Mouse (Mus musculus) urinary bladder, adult 18-20 months (tissue): ENCODE measurements around the gene Mrpl36.

Source experiments
- DNase-seq, 2 experiments: peaks; one replicate each; pipeline ENCODE4 v3.0.0; 2022; ENCODE audit warnings: low spot score in 2 of 2, mixed read lengths in 2 of 2

The Mrpl36 gene

GRCm38 (mm10) chr13:73327827-73328698 is at the start of gene Mrpl36, which contains the start of gene Ndufs6:
Gene Mrpl36, plus strand, starts transcription at chr13:73328513.
Gene Ndufs6, minus strand, starts transcription at chr13:73328542.
- peak; percentile 86 to 88 for DNase-seq

- DNase-seq, result no peak
These were observed 49.1 kb upstream of the Mrpl36 start for GRCm38 (mm10) chr13:73279196-73279595.

GRCm38 (mm10) chr13:73282407-73282806 is 45.9 kb upstream of the Mrpl36 start:
- DNase-seq, result no peak

DNA sequence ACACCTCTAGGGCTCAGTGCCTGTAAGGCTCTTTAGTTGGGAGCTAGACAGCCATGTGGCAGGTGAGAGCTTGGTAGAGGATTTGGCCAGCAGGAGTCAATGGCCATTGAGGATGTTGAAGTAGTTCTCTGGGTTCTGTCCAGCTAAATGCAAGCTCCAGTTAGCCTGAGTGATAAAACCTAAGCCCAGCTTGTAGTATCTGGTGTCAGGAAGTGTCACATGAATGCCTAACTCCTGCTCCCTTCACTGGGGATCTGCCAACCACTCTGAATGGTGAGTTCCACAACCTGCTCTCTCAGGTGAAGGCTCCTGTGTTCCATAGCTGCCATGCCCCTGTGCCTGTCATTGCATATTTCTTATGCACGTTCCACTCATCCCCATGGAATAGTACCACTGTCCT is 44.8 kb upstream of the Mrpl36 start:
- DNase-seq, result no peak

DNA sequence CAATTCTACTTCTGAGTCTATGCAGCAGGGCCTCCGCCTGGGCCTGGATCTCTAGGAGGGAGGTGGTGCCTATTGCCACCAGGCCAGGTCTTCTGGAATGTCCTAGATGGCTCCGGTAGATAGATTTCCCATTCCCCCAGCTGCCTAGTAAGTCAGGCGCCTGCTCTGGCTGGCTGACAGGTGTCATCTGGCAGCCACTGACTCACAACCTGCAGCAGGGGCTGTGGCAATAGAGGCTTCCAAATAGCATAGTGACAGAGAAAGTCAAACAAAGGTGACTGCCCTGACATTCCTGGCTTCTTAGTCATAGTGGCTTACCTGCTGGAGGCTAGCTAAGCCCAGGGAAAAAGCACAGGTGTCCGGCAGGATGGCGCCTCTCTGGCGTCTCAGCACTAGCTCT is 38.1 kb upstream of the Mrpl36 start:
- DNase-seq, result peak; percentile 17 to 40

GRCm38 (mm10) chr13:73291102-73291501 is 37.2 kb upstream of the Mrpl36 start:
- DNase-seq, result no peak

GRCm38 (mm10) chr13:73298717-73299116 is 29.6 kb upstream of the Mrpl36 start:
- no peak for DNase-seq

DNA sequence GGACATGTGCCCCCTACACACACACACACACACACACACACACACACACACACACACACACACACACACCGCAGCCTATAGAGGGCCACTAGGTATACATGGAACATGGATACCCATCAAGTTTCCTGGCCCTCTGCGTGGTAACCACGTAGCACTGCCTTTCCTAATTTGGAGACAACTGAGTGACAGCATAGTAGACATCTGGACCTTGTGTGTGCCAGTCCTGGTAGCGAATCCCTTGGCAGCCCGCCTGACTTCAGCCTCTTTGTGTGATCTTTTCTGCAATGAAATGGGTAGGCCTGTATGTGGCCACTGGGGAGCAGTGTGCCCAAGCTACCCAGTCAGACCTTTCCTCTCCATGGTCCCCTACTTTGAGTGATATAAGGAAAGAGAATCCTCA is 29.0 kb upstream of the Mrpl36 start:
- no peak for DNase-seq

GRCm38 (mm10) chr13:73304729-73305128 is 23.6 kb upstream of the Mrpl36 start:
- no peak for DNase-seq

DNA sequence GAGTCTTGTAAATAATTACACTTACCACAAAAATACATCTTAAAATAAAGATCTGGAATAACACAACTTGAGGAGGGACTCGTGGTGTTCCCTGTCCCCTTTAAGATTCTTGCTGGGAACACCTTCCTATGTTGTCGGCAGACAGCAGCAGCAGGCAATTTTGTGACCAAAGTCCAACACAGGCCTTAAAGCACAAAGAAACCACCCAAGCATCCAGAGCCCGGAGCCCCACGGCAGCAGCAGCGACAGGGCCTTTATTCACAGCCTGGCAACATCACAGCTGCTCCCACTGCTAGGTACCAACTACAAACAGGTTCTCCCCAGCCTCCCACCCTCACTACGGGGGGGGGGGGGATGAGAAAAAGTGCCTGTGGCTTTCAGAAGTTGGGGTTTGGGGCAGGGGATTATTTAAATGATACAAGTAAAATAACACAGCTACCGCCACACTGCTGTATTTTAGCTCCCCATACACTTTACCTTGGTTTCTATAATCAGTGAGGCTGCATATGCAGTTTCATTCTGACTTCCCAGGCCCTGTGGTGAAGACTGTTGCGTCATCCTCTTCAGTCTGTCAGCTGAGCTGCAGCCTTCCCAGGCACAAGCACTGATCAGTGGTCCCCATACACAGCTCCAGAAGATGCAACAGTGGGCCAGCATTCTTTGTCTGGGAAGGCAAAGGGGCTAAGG is 22.8 kb upstream of the Mrpl36 start:
- no peak for DNase-seq

DNA sequence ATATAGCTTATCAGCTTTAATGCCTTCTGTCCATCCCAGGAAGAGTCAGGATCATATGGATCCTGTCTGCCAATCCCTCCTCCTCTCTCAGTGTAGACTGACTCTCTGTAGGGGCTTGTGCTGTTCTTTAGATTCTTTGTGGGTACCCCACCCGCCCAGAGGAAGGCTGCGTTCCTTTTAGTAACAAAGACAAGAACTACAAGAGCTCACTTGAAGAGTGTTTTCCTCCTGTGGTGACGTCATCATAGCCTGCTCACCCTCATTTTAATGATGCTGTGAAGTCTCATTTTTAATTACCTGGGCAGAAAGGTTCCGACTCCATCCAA is 22.3 kb upstream of the Mrpl36 start:
- no peak for DNase-seq

DNA sequence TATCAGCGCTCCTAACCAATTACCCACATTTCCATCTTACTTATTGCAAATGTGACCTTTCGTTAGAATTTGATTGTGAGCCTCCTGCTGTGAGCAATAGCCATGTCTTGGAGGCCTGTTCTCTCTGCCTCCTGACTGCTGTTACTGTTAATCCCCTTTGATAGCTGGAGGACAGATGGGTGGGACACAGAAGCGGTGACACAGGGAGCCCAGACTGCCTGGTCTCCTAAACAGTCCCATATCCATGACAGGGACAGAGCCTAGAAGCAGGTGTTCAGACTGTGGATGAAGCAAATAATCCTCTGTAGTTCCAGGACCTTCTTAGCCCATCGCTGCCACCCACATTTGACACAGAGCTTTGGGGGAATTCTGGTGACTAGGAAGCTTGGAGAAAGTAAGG is 21.9 kb upstream of the Mrpl36 start:
- DNase-seq, result no peak

- DNase-seq, result peak in 1 of 2 experiments; percentile 34
These were observed 18.0 kb upstream of the Mrpl36 start for GRCm38 (mm10) chr13:73310183-73310929.

- DNase-seq, result no peak
These were observed 8.3 kb upstream of the Mrpl36 start for GRCm38 (mm10) chr13:73320048-73320447.

GRCm38 (mm10) chr13:73322626-73323025 is 5.7 kb upstream of the Mrpl36 start:
- no peak for DNase-seq

- no peak for DNase-seq
These were observed 4.9 kb upstream of the Mrpl36 start for GRCm38 (mm10) chr13:73323406-73323805.

GRCm38 (mm10) chr13:73330844-73331501 is 2.7 kb downstream of the Mrpl36 start:
- DNase-seq, result peak; percentile 80 to 93

- DNase-seq, result no peak
These were observed 3.4 kb downstream of the Mrpl36 start for GRCm38 (mm10) chr13:73331736-73332135.

DNA sequence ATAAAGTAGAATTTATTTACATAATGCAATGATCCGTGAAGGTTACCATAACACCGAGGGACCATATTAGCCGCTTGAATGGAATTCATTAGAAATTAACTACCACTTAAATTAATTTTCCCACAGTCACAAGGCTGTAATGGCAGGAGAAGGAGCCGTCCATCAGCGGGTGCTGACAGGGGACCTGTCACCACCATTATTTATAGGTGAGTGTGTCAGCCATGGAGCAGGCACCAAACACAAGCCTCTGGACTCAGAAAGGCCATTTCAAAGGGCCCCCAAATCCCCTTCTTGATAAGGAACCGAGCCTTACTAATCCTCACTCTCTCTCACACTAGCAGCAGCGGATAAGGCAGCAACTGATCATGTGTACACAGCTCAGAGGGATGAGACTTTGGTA is 8.4 kb downstream of the Mrpl36 start:
- DNase-seq, result no peak

GRCm38 (mm10) chr13:73345102-73345890 is 17.0 kb downstream of the Mrpl36 start:
- no peak for DNase-seq

- DNase-seq, result no peak
These were observed 17.8 kb downstream of the Mrpl36 start for GRCm38 (mm10) chr13:73346131-73346530.
